In genomic region chr1:74016618-74017017, GRCm38 (mm10) we compare ENCODE assay signal across 8 mouse cellular contexts.
DNase-seq lines count a peak whose midpoint lies in the region; ATAC-seq and TF ChIP-seq lines count a peak whose summit lies in the region.

No protein-coding gene starts in this region.

- H3K4me2 ChIP-seq in intestine, embryonic 16.5 days (ENCODE audit: low read depth, low read length), result no peak overlapping the region
- no peak overlapping the region for H3K4me2 ChIP-seq in intestine, postnatal 0 days (replicated peaks; ENCODE audit: low read depth)
- no peak overlapping the region for H3K4me2 ChIP-seq in heart, embryonic 16.5 days (ENCODE audit: low read depth, low read length)
- H3K4me2 ChIP-seq in lung, embryonic 15.5 days, result no peak overlapping the region
- no peak overlapping the region for H3K4me2 ChIP-seq in forebrain, postnatal 0 days (ENCODE audit: low read depth)

- no peaks in the 10 kb centered on the region for H3K36me3 ChIP-seq in intestine, embryonic 16.5 days (ENCODE audit: control insufficient read depth, insufficient read depth, low read length)
- no peaks in the 10 kb centered on the region; the same call in 1 of the 2 replicates for H3K36me3 ChIP-seq in intestine, postnatal 0 days (ENCODE audit: control insufficient read depth, insufficient read depth)
- no peaks in the 10 kb centered on the region for H3K36me3 ChIP-seq in heart, embryonic 16.5 days (ENCODE audit: control insufficient read depth, insufficient read depth)
- H3K36me3 ChIP-seq in lung, embryonic 15.5 days, result 0 out of 2 replicates have a peak, but pooled peaks cover 5% of the 10 kb centered on the region
- H3K36me3 ChIP-seq in forebrain, postnatal 0 days (ENCODE audit: insufficient read depth), result no peaks in the 10 kb centered on the region

- no peaks in the 10 kb centered on the region for H3K9me3 ChIP-seq in intestine, embryonic 16.5 days (ENCODE audit: control insufficient read depth, low read length)
- no peaks in the 10 kb centered on the region for H3K9me3 ChIP-seq in intestine, postnatal 0 days (ENCODE audit: control insufficient read depth)
- H3K9me3 ChIP-seq in heart, embryonic 16.5 days (replicated peaks; ENCODE audit: control insufficient read depth, low read length), result no peaks in the 10 kb centered on the region
- H3K9me3 ChIP-seq in lung, embryonic 15.5 days, result no peaks in the 10 kb centered on the region
- H3K9me3 ChIP-seq in forebrain, postnatal 0 days (ENCODE audit: low read length), result no peaks in the 10 kb centered on the region

- no peaks in the 10 kb centered on the region for H3K27me3 ChIP-seq in intestine, embryonic 16.5 days (replicated peaks; ENCODE audit: control insufficient read depth, insufficient read depth, low read length)
- H3K27me3 ChIP-seq in intestine, postnatal 0 days (replicated peaks; ENCODE audit: control insufficient read depth, insufficient read depth, low read length), result no peaks in the 10 kb centered on the region
- no peaks in the 10 kb centered on the region for H3K27me3 ChIP-seq in heart, embryonic 16.5 days (ENCODE audit: control insufficient read depth, insufficient read depth, low read length)
- no peaks in the 10 kb centered on the region for H3K27me3 ChIP-seq in lung, embryonic 15.5 days
- no peaks in the 10 kb centered on the region for H3K27me3 ChIP-seq in forebrain, postnatal 0 days (ENCODE audit: insufficient read depth, low read length)

- H3K4me3 ChIP-seq in intestine, embryonic 16.5 days (ENCODE audit: low read length), result no peak overlapping the region
- H3K4me3 ChIP-seq in intestine, postnatal 0 days (ENCODE audit: low read depth, low read length), result no peak overlapping the region
- no peak overlapping the region for H3K4me3 ChIP-seq in brown adipose tissue, adult 24 weeks (ENCODE audit: insufficient read depth, low read depth, low read length)
- no peak overlapping the region for H3K4me3 ChIP-seq in heart, embryonic 16.5 days (ENCODE audit: low read length)
- H3K4me3 ChIP-seq in lung, embryonic 15.5 days, result no peak overlapping the region
- H3K4me3 ChIP-seq in forebrain, postnatal 0 days (ENCODE audit: low read depth, low read length), result no peak overlapping the region

- WGBS in intestine, embryonic 16.5 days, result 73% methylated on average over 5 of the region's 5 CpGs
- WGBS in intestine, postnatal 0 days, result 71% methylated on average over 5 of the region's 5 CpGs
- WGBS in heart, embryonic 16.5 days, result 52% methylated on average over 5 of the region's 5 CpGs
- WGBS in lung, embryonic 15.5 days, result 65% methylated on average over 5 of the region's 5 CpGs
- 70% methylated on average over 5 of the region's 5 CpGs for WGBS in forebrain, postnatal 0 days

- H3K4me1 ChIP-seq in intestine, embryonic 16.5 days (ENCODE audit: control insufficient read depth, insufficient read depth, low read length), result peaks cover 22% of the 10 kb centered on the region
- H3K4me1 ChIP-seq in intestine, postnatal 0 days (replicated peaks; ENCODE audit: control insufficient read depth, insufficient read depth, low read length), result no peaks in the 10 kb centered on the region; the same call in 1 of the 2 replicates
- peaks cover 79% of the 10 kb centered on the region for H3K4me1 ChIP-seq in brown adipose tissue, adult 24 weeks (ENCODE audit: control insufficient read depth, insufficient read depth, insufficient read length, low read length)
- peaks cover 68% of the 10 kb centered on the region for H3K4me1 ChIP-seq in heart, embryonic 16.5 days (ENCODE audit: control insufficient read depth, insufficient read depth, low read length)
- peaks cover 76% of the 10 kb centered on the region for H3K4me1 ChIP-seq in lung, embryonic 15.5 days
- no peaks in the 10 kb centered on the region for H3K4me1 ChIP-seq in forebrain, postnatal 0 days (ENCODE audit: insufficient read depth)

- H3K9ac ChIP-seq in intestine, embryonic 16.5 days (ENCODE audit: low read depth, low read length), result no peak overlapping the region
- no peak overlapping the region for H3K9ac ChIP-seq in intestine, postnatal 0 days (ENCODE audit: low read depth, low read length)
- H3K9ac ChIP-seq in heart, embryonic 16.5 days (ENCODE audit: low read length), result peak overlapping the region; percentile 57; the same call in 1 of the 2 replicates
- no peak overlapping the region for H3K9ac ChIP-seq in lung, embryonic 15.5 days
- H3K9ac ChIP-seq in forebrain, postnatal 0 days, result no peak overlapping the region

- DNase-seq in thymus, adult 18-20 months, result no peak
- DNase-seq in forebrain, postnatal 0 days, result no peak
- DNase-seq in thymus, postnatal 10 days (ENCODE audit: low spot score in 2 of 2), result no peak

- no peak for TF ChIP-seq CTCF in intestine, postnatal 0 days (IDR thresholded peaks at IDR 0.05; ENCODE audit: low read depth)
- TF ChIP-seq CTCF in forebrain, postnatal 0 days (IDR thresholded peaks at IDR 0.05; ENCODE audit: low read depth), result no peak

- 0 out of 2 replicates have a peak overlapping the region, but pooled peaks have one; percentile 9 for H3K27ac ChIP-seq in intestine, embryonic 16.5 days (ENCODE audit: low read length)
- no peak overlapping the region for H3K27ac ChIP-seq in intestine, postnatal 0 days (ENCODE audit: low read depth, low read length)
- H3K27ac ChIP-seq in brown adipose tissue, adult 24 weeks (replicated peaks; ENCODE audit: low read depth, low read length), result peak overlapping the region; percentile 79
- peak overlapping the region; percentile 82 for H3K27ac ChIP-seq in heart, embryonic 16.5 days (ENCODE audit: low read length)
- H3K27ac ChIP-seq in lung, embryonic 15.5 days, result peak overlapping the region; percentile 89
- H3K27ac ChIP-seq in forebrain, postnatal 0 days (ENCODE audit: low read depth, low read length), result no peak overlapping the region

- no peak for ATAC-seq in intestine, embryonic 16.5 days
- ATAC-seq in intestine, postnatal 0 days, result no peak
- peak; percentile 21; the same call in 1 of the 2 replicates for ATAC-seq in heart, embryonic 16.5 days (replicated peaks; ENCODE audit: extremely low read depth, insufficient read depth, low FRiP score)
- no peak for ATAC-seq in lung, embryonic 15.5 days (ENCODE audit: borderline replicate concordance, extremely low read depth, low FRiP score, low TSS enrichment)
- no peak for ATAC-seq in forebrain, postnatal 0 days

Comparison
In these comparisons a context has a peak if more than half of its experiments do, and no peak if none do; other contexts are left out.
1. H3K27ac ChIP-seq: peak in intestine, embryonic 16.5 days (single experiment), brown adipose tissue, adult 24 weeks (single experiment), heart, embryonic 16.5 days (single experiment) and lung, embryonic 15.5 days (single experiment); none in intestine, postnatal 0 days (single experiment) and forebrain, postnatal 0 days (single experiment).